Mouse (Mus musculus): ENCODE measurements at regions not wholly inside any gene's neighbourhood (a gene's known extent, or its start where the extent isn't known, plus 50 kb on each side); places are given as distances from the start of the nearest gene placed in this dataset.

GRCm38 (mm10) chr12:77739047-77739760, 454.8 kb upstream of the Gm6657 start:
- in situ Hi-C loops (cut with MboI; ENCODE audit: unreplicated experiment in 2 of 2) = no loop called here

- in situ Hi-C loops (cut with MboI; ENCODE audit: unreplicated experiment in 2 of 2) = no loop called here
Observed at GRCm38 (mm10) chr12:77742716-77743115, 451.3 kb upstream of the Gm6657 start.

DNA sequence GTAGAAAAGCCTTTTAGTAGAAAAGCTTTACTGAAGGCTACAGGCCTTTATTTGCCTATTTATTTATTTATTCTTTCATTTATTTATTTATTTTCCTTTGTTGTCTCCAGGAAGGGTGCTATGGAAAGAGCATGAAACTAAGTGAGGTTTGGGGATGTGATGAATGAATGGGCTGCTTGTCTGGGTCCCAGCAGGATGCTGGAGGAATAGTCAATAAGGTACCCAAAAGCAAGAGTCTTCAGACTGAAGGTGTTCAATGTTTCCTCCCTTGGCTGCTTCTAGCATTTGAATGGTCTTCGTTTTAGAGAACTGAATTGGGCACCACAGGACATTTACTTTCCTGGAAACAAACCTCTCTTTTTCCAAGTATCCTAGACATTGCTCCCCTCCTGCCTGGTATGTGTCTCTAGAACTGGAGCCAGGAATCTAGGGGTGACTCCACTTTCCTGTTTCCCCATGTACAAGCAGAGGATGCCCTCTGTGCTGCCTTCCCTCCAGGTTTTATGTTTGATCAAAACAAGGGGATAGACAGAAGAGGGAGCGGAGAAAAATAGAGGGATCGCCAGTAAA, 444.5 kb upstream of the Gm6657 start:
- in situ Hi-C loops (cut with MboI; ENCODE audit: unreplicated experiment in 2 of 2) = no loop called here

GRCm38 (mm10) chr12:77752181-77752580, 441.9 kb upstream of the Gm6657 start:
- in situ Hi-C loops (cut with MboI; ENCODE audit: unreplicated experiment in 2 of 2) = no loop called here

DNA sequence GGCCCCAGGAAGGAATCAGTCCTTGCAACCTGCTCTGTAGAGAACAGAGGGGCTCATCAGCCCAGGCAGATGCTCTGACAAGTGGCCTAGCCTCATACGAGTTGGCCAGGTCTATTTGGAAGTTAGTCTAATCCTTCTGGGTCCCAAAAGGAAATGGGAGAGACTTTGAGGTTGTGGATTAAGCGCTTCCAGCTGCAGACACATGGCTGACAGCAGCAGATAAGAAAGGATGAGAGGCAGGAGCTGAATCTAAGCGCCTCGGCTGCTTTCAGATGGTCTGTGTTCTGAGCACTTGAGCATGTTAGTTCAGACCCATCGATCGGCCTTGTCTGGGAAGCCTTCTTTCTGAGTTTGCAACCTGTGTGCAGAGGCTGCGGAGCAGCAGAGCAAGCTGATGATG, 438.0 kb upstream of the Gm6657 start:
- in situ Hi-C loops (cut with MboI; ENCODE audit: unreplicated experiment in 2 of 2) = no loop called here

DNA sequence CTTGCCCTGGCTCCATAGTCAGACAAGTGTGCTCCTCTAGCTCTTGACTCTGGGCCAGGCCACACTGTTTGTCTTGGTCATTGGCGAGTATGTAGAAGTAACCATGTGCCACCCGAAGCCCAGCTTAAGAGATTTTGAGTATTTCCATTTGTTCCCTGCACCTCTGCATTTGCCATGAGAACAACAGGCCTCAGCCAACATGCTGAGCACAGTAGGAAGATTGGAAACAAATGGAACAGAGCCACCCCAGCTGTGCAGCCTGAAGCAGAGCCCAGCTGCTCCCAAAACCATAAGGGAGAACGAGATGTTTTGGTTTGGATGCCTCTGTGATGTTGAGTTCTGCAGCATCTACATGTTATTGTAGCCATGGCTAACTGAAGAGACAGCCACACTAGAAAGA, 433.1 kb upstream of the Gm6657 start:
- in situ Hi-C loops (cut with MboI; ENCODE audit: unreplicated experiment in 2 of 2) = no loop called here

GRCm38 (mm10) chr12:77776011-77776546, 418.0 kb upstream of the Gm6657 start:
- in situ Hi-C loops (cut with MboI; ENCODE audit: unreplicated experiment in 2 of 2) = loop anchor here (25.0 kb wide), 3 partner anchors 339 to 1311 kb away; partner anchors contain the start of genes Plek2 (in 2 of the 2) and Pigh (in 1 of the 2)

DNA sequence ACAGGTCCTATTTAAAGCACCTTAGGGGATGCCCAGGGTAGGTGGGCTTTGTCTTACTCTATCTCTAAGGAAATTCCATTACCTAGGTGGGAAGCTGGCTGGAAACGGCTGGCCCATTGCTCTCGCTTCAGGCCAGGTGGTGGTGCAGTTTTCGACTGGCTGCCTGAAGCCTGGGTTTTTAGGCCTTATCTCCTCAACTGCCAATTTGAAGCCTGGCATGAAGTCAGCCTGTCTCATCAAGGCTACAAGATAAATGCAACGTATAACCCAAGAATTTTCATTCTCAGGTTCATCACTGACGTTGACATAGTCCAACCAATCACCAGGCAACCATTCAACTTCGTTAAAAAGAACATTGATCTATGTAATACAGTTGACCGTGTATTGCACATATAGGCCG, 417.3 kb upstream of the Gm6657 start:
- in situ Hi-C loops (cut with MboI; ENCODE audit: unreplicated experiment in 2 of 2) = loop anchor here (25.0 kb wide), 3 partner anchors 339 to 1311 kb away; partner anchors contain the start of genes Plek2 (in 2 of the 2) and Pigh (in 1 of the 2)

GRCm38 (mm10) chr12:77780885-77781698, 412.9 kb upstream of the Gm6657 start:
- in situ Hi-C loops (cut with MboI; ENCODE audit: unreplicated experiment in 2 of 2) = loop anchor here (5.0 to 25.0 kb wide), 7 partner anchors 344 to 1306 kb away; partner anchors contain the start of genes Plek2 (in 2 of the 2) and Pigh (in 1 of the 2)

DNA sequence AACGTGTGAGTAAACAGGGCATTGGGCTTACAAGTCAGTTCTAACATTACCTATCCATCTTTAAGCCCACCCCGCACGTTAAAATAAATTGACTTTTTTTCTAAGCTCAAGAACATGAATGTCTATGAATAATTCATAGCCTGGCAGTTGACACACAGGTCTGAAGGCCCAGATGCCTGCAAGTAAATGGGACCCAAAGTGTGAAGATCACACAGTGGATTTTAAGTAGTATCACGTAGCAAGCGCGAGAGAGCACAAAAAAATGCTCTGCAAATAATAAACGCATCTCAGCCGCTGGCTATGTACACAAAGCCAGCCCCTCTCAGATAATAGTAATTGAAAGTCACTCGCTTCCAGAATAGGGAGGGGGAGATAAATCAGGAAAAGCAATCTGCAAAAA, 410.1 kb upstream of the Gm6657 start:
- in situ Hi-C loops (cut with MboI; ENCODE audit: unreplicated experiment in 2 of 2) = loop anchor here (5.0 to 25.0 kb wide), 7 partner anchors 347 to 1303 kb away; partner anchors contain the start of genes Plek2 (in 2 of the 2) and Pigh (in 1 of the 2)

GRCm38 (mm10) chr12:77785647-77786046, 408.4 kb upstream of the Gm6657 start:
- in situ Hi-C loops (cut with MboI; ENCODE audit: unreplicated experiment in 2 of 2) = loop anchor here (5.0 to 25.0 kb wide), 5 partner anchors 108 to 1302 kb away; partner anchors contain the start of genes Plek2 (in 2 of the 2) and Pigh (in 1 of the 2)

DNA sequence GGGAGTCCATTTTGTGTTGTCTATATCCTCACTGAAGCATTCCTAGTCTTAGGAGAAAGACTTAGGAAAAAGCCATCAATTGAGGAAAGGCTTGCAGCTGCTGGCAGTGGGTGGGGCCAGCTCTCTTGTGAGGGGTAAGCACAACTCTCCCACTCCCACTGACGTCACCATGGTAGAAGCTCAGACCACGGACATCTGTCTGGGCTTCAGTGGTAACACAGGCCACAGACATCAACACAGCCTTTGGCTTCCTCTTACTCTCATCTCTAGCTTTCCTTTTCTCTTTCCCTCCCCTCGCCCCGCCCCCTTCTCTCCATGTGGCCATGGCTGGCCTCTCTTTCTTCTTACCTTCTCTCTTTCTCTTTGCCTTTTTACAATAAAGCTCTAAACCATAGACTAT, 407.4 kb upstream of the Gm6657 start:
- in situ Hi-C loops (cut with MboI; ENCODE audit: unreplicated experiment in 2 of 2) = loop anchor here (5.0 to 25.0 kb wide), 5 partner anchors 109 to 1301 kb away; partner anchors contain the start of genes Plek2 (in 2 of the 2) and Pigh (in 1 of the 2)

DNA sequence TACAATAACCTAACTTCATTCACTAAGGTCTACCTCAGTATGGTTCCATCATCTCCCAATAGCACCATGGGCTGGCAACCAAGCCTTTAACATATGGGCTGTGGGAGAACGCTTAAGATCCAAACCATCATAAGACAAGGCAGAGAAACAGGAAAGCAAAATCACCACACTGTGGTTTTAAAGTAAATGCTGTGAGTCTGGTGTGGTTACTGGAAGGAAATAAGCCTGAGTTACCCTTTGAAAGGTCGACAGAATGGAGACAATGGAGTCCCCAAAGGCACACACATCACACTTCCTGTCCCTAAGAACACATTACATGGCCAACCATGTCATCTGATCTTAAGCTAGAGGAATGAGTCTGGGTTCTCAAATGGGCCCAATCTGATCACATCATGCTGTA, 405.8 kb upstream of the Gm6657 start:
- in situ Hi-C loops (cut with MboI; ENCODE audit: unreplicated experiment in 2 of 2) = loop anchor here (5.0 to 25.0 kb wide), 5 partner anchors 111 to 1299 kb away; partner anchors contain the start of genes Plek2 (in 2 of the 2) and Pigh (in 1 of the 2)

DNA sequence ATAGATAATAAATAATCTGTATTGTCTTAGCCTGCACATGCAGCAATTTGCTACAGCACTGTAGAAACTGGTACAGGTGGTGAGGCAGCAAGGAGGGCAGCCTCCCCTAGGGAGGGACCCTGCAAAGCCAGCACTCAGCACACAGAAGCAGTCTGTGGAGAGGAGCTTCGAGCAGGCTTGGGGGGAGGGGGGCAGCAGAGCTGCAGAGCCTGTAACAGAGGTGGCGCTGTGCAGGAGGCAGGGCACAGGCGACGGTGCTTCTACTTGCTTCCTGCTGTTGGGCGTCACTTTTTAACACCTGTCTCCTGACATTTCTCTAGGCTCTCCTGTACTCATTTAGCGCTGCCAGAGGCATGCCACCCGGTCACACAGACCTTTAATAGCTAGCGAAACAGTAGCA, 404.6 kb upstream of the Gm6657 start:
- in situ Hi-C loops (cut with MboI; ENCODE audit: unreplicated experiment in 2 of 2) = loop anchor here (5.0 to 25.0 kb wide), 5 partner anchors 112 to 1298 kb away; partner anchors contain the start of genes Plek2 (in 2 of the 2) and Pigh (in 1 of the 2)

DNA sequence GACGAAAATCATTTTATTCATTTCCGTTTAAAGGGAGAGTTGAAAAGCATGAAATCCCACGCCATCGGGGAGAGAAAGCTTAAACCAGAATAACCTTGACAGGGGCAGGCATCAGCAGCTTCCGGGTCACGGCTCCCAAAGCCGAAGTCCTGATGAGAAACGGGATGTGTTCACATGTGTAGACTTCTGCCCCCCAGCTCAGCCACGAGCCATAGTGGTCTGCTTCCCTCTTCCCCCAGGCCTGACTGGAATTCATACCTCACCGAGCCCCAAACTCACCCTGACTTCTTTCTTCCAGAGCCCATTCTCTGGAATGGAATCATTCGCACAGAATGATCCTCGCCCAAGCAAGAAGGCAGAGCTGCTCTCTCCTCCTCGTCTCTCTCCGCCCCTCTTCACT, 404.2 kb upstream of the Gm6657 start:
- in situ Hi-C loops (cut with MboI; ENCODE audit: unreplicated experiment in 2 of 2) = loop anchor here (5.0 to 25.0 kb wide), 5 partner anchors 113 to 1297 kb away; partner anchors contain the start of genes Plek2 (in 2 of the 2) and Pigh (in 1 of the 2)

DNA sequence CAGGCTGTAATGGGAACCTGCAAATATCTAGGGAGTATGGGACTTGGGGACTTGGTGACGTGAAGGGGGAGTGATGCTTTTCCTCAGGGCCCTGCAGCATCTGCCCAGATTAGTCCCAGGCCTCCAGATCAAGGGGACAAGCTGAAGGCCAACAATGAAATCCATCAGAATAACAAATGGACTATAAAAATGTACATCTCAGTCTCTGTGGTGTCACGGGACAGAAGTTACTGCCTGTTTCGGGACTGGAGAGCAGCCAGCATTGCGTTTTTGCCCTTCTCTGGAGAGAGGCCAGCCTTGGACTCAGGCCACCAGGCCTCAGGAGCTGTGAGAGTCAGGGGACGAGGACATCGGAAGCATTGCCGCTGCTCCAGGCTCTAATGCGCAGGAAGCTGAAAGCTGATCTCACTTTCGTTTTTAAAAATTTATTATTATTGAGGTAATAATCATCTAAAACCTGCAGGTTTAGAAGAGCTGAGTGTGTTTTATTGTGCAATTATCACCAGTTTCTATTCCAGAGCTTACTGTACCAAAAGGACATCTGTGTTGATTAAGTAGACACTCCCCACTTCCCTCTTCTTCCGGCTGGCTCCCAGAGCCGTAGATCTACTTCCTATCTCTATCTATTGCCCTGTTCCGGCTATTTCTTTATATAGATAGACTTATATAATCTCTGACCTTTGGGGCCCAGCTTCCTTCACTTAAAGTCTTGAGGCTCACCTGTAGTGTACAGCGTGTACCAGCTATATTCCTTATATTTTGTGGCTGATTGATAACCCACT, 403.0 kb upstream of the Gm6657 start:
- in situ Hi-C loops (cut with MboI; ENCODE audit: unreplicated experiment in 2 of 2) = loop anchor here (25.0 kb wide), 3 partner anchors 354 to 1296 kb away; partner anchors contain the start of genes Plek2 (in 2 of the 2) and Pigh (in 1 of the 2)

GRCm38 (mm10) chr12:77798516-77798915, 395.5 kb upstream of the Gm6657 start:
- in situ Hi-C loops (cut with MboI; ENCODE audit: unreplicated experiment in 2 of 2) = loop anchor here (25.0 kb wide), 3 partner anchors 361 to 1289 kb away; partner anchors contain the start of genes Plek2 (in 2 of the 2) and Pigh (in 1 of the 2)

- in situ Hi-C loops (cut with MboI; ENCODE audit: unreplicated experiment in 2 of 2) = loop anchor here (25.0 kb wide), 3 partner anchors 362 to 1288 kb away; partner anchors contain the start of genes Plek2 (in 2 of the 2) and Pigh (in 1 of the 2)
Observed at GRCm38 (mm10) chr12:77799134-77799770, 394.8 kb upstream of the Gm6657 start.

All from v-Abl transformed pro-B cells (cell line).